Mouse (Mus musculus) midbrain, embryonic 15.5 days (tissue): ENCODE measurements around the gene Mypop. TPM values are rescaled to one million over a fixed set of nuclear protein-coding genes. Genes with fewer than 3 reads are reported as not detected.

Source experiments
- polyA plus RNA-seq: library from polyadenylated mRNA; unstranded; fragments of >200 nt; fragmentation: Nextera tagmentation; extraction: Ambion mirVana; gene quantifications from 2 replicates; pipeline ENCODE4 v1.2.1, GENCODE M21; 2015

The Mypop gene
- polyA plus RNA-seq, 1 experiment from 2014 or later, result 5.8 TPM

Other genes starting within 250 kb of the Mypop start
- not detected in 2 replicates for gene Psg19, start 192.7 kb upstream of the Mypop start, polyA plus RNA-seq
- not detected in 2 replicates for gene Psg17, start 169.6 kb upstream of the Mypop start, polyA plus RNA-seq
- gene Mill2, start 151.3 kb upstream of the Mypop start, polyA plus RNA-seq, result 0.73 and 0.85 TPM in 2 replicates
- 27.0 and 27.3 TPM in 2 replicates for gene Pglyrp1, start 119.9 kb upstream of the Mypop start, polyA plus RNA-seq
- 24.6 and 25.8 TPM in 2 replicates for gene Ccdc61, start 80.8 kb upstream of the Mypop start, polyA plus RNA-seq
- gene Nova2, start 65.4 kb upstream of the Mypop start, polyA plus RNA-seq, result 15.2 and 15.9 TPM in 2 replicates
- gene Nanos2, start 3.8 kb upstream of the Mypop start, polyA plus RNA-seq, result 0.80 and 1.0 TPM in 2 replicates
- 33.4 and 40.2 TPM in 2 replicates for gene Irf2bp1, start 12.8 kb downstream of the Mypop start, polyA plus RNA-seq
- gene Foxa3, start 32.3 kb downstream of the Mypop start, polyA plus RNA-seq, result not detected in 2 replicates
- gene Sympk, start 33.1 kb downstream of the Mypop start, polyA plus RNA-seq, result 30.6 and 32.7 TPM in 2 replicates
- gene Rsph6a, start 63.4 kb downstream of the Mypop start, polyA plus RNA-seq, result 0.15 and 0.37 TPM in 2 replicates
- 34.2 and 40.9 TPM in 2 replicates for gene Dmwd, start 85.0 kb downstream of the Mypop start, polyA plus RNA-seq
- 10.8 and 13.9 TPM in 2 replicates for gene Dmpk, start 92.6 kb downstream of the Mypop start, polyA plus RNA-seq
- 2.1 and 2.2 TPM in 2 replicates for gene Six5, start 103.3 kb downstream of the Mypop start, polyA plus RNA-seq
- gene Gm4969, start 127.1 kb downstream of the Mypop start, polyA plus RNA-seq, result 6.9 and 7.3 TPM in 2 replicates
- gene Fbxo46, start 128.6 kb downstream of the Mypop start, polyA plus RNA-seq, result 21.1 and 21.4 TPM in 2 replicates
- gene Qpctl, start 158.0 kb downstream of the Mypop start, polyA plus RNA-seq, result 26.4 and 27.0 TPM in 2 replicates
- gene Snrpd2, start 158.5 kb downstream of the Mypop start, polyA plus RNA-seq, result 109 and 112 TPM in 2 replicates
- gene Gipr, start 174.9 kb downstream of the Mypop start, polyA plus RNA-seq, result 3.5 and 4.3 TPM in 2 replicates
- 8.9 and 10.8 TPM in 2 replicates for gene Eml2, start 185.2 kb downstream of the Mypop start, polyA plus RNA-seq
- gene Gpr4, start 221.3 kb downstream of the Mypop start, polyA plus RNA-seq, result 3.5 and 4.0 TPM in 2 replicates
- 37.9 and 41.1 TPM in 2 replicates for gene Opa3, start 237.1 kb downstream of the Mypop start, polyA plus RNA-seq